Mouse (Mus musculus) brain, embryonic 14.5 days (tissue): ENCODE data around the gene Gm43552. TPM values are rescaled to one million over a fixed set of nuclear protein-coding genes. Genes with fewer than 3 reads are reported as not detected.
A peak's percentile ranks its signal among the peaks of the same experiment; 100 is the strongest.

Source experiments
- DNase-seq: peaks from one replicate; pipeline ENCODE4 v3.0.0-alpha.2; 2011; ENCODE audit warnings: low read depth
- CTCF ChIP-seq: fragments of 200-500 bp; IDR thresholded peaks from 2 replicates; pipeline ENCODE4 v1.5.1; 2012; ENCODE audit warnings: inconsistent platforms, mild to moderate bottlenecking, moderate library complexity, borderline replicate concordance; ENCODE audit not compliant: insufficient read depth, insufficient read length; ENCODE audit errors: extremely low read depth
- POLR2A ChIP-seq: fragments of 200-500 bp; IDR thresholded peaks from 2 replicates; pipeline ENCODE4 v1.6.1; 2012; ENCODE audit warnings: mild to moderate bottlenecking, inconsistent platforms, borderline replicate concordance; ENCODE audit not compliant: poor library complexity, insufficient read depth, insufficient read length, severe bottlenecking; ENCODE audit errors: extremely low read depth
- polyA plus RNA-seq: library from polyadenylated mRNA; depleted of rRNA; stranded (reverse); fragments of >200 nt; gene quantifications from 2 replicates; pipeline ENCODE4 v1.2.3, GENCODE M21; 2012

Gm43552 gene
- polyA plus RNA-seq, 1 experiment: not detected

DNA sequence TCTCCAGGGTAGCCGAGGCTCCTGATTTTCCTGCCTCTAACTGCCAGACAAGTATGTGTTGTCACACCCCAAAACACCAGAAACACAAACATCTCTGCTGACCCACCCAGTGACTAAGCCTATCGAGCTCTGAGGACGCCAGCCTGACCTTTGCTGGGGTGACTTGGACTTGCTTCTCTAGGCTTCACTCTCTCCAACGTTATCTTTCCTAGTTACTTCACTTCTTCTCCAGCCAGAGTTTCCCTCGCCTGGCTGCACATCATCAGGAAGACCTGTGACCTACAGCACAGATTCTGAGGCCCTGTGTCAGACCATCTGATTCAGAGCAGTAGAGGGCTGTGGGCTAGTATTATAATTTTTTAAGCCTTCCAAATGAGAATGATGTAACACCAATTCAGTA lies 37.9 kb downstream of the Gm43552 start:
- DNase-seq: no peak
- TF ChIP-seq POLR2A (no peak), CTCF (no peak)

GRCm38 (mm10) chr5:65448941-65449340 lies 43.7 kb downstream of the Gm43552 start:
- no peak for DNase-seq
- TF ChIP-seq POLR2A (no peak), CTCF (no peak)

GRCm38 (mm10) chr5:65447826-65448225 lies 44.8 kb downstream of the Gm43552 start:
- TF ChIP-seq CTCF (no peak), POLR2A (no peak)
- DNase-seq: no peak

GRCm38 (mm10) chr5:65446756-65447155 lies 45.9 kb downstream of the Gm43552 start:
- DNase-seq: no peak
- TF ChIP-seq POLR2A (no peak), CTCF (no peak)

DNA sequence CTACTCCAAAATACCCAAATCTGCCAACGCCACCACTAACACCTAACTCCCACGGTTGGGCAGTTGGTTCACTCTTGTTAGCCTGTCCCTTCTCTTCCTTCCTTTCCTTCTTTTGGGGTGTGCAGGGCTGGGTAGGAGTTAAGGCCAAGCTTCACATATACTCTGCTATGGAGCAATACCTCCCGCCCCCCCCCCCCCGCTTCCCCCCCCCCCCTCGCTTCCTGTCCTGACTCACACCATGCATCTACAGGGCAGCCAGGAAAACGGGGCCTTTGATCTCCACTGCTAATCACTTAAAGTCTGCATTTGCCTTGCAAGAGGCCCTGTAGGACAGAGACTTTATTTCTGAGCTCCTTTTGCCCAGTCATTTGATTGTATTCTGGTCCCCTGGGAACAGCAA lies 47.7 kb downstream of the Gm43552 start:
- TF ChIP-seq POLR2A (no peak), CTCF (no peak)

DNA sequence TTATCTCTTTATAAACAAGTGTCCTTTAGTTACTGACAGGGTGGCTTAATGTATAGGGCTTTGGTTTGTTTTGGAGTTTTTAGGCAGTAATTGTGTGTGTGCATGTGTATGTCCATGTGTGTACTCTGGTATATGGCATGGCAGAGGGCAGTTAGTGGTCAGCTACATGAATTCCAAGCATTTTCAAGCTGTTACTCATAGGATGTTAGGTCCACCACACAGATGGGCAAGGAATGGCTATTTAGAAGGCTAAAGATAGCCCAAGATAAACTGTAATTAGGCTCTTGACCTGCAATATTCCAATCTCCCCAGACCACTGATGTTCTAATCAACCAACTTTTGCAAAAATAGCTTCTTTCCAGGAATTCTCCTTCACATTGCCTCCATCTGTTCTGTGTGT lies 54.6 kb downstream of the Gm43552 start:
- no peak for DNase-seq
- TF ChIP-seq POLR2A: no peak
- no peak for TF ChIP-seq CTCF

More for the DNA sequence above, 47.7 kb downstream of the Gm43552 start:
- DNase-seq: no peak

- no peak for TF ChIP-seq CTCF
- TF ChIP-seq POLR2A: peak; percentile 88
- DNase-seq: peak; percentile 99
These were observed 56.6 kb downstream of the Gm43552 start, which contains the start of gene Ugdh for GRCm38 (mm10) chr5:65435806-65436561. Gene Ugdh (minus strand): TSS chr5:65435949.

DNA sequence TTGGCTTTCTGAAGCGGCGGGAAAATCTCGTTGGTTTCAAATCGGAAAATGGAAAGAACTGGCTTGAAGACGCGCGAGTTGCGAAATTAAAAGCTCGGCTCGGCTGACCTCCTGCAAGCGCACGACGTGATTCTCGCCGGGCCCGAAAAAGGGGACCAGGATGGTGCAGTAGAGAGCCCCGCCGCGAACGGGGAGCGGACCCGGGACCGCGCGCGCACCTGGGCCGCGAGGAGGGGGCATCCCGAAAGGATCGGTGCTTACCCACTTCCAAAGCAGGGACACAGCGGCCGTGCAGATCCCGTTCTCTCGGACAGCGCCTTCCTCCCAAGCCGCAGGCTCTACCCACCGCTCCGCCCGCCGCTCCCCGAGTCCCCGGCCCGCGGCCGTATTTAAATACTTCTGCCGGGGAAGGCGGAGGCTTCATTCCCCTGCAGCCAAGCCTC lies 57.2 kb downstream of the Gm43552 start:
- TF ChIP-seq CTCF (no peak), POLR2A (no peak)
- DNase-seq: no peak

- TF ChIP-seq POLR2A (no peak), CTCF (no peak)
These were observed 57.9 kb downstream of the Gm43552 start for GRCm38 (mm10) chr5:65434471-65435362.

DNA sequence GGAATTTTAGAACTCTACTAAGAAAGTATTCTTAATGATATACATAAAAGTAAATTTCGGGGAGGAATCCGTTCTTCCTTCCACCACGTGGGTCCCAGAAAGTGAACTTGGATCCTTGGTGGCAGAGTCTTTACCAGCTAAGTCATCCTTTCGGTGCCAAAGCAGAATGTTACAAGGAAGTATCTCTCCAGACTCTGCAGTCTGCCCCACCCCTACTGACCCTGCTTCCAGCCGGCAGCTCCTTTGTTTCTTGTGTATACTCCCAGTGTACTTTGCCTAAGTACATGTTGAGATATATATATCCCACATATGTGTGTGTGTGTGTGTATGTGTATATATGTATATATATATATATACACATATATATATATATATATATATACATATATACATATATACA lies 63.2 kb downstream of the Gm43552 start:
- TF ChIP-seq CTCF: no peak
- TF ChIP-seq POLR2A: no peak
- DNase-seq: no peak

More at GRCm38 (mm10) chr5:65434471-65435362, 57.9 kb downstream of the Gm43552 start:
- DNase-seq: peak; percentile 62

DNA sequence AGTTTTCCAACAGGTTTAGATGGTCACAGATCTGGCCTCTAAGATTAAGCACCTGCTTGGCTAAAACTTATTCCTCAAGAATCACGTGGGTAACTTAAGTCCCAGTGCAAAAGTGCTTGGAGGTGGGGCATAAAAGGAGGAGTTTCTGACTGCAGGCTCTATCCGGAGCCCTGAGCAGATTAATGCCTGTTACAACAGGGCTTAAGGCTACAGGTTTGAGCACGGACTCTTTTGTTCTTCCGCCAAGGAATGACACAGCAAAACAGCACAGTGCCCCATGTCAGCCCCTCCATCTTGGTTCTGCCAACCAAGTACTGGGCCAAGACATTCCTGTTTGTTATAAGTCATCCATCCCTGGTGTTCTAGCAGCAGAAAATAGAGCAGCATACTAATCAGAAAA lies 64.3 kb downstream of the Gm43552 start:
- no peak for DNase-seq
- no peak for TF ChIP-seq CTCF
- TF ChIP-seq POLR2A: no peak

- no peak for TF ChIP-seq POLR2A
- no peak for TF ChIP-seq CTCF
- no peak for DNase-seq
These were observed 67.4 kb downstream of the Gm43552 start for GRCm38 (mm10) chr5:65425251-65425650.

DNA sequence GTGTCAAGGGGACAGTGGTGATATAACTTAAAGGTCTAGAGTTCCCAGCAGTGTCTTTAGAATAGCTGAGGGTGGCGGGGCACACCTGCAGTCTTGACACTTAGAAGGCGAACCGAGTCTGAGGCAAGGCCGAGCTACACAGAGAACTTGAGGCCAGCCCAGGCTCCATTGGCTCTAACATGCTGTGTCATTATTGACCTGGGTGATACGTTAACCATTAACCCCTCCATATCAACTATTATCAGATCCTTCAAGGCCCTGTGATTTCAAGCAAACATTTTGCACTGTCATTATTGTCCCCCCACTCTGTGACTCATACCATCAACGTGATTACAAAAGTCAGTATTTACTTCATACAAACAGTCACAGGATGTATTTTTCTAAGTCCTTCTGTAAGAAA lies 68.4 kb downstream of the Gm43552 start:
- no peak for TF ChIP-seq CTCF
- no peak for DNase-seq
